ENCODE assay signal across 10 mouse cellular contexts in the genomic region with DNA sequence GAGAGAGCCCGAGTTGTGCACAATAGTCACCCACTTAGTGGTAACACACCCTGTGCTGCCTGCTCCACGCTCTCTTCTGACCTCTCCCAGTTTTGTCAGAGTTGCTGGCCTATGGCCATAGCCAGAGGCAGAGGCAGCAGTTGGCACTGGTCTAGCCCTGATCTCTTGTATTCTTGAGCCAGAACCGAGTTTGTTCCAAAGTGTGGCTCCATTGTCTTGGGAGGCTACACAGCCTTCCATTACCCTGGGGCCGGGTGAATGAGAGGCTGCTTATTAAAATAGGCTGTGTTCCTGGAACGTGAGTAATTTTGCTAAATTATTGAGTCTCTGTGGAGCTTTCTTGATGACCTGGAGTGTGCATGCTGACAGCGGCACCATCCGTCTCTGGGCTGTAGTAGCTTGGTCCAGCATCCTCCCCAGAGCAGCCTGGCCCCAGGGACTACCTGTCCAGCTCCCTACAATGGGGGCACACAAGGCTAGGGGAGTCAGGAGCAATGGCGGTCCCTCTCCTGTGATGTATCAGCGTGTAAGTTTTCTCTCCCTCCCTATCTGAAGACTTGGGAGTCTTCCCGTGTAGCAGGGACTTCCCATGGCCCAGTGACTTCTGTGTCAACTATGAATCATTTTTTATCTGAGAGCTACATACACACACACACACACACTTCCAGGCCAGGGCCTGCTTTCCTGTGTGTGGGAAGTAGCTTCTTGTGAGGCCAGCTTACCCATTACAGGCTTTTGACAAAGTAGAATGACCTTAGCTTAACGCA.
DNase-seq lines count a peak whose midpoint lies in the region; ATAC-seq and TF ChIP-seq lines count a peak whose summit lies in the region.
"Had no signal": no experiment of that assay in that cellular context is flagged by ENCODE, and none has a peak within 500 bp of the region (broad histone marks: within the 10 kb centered on the region; RNA-seq: fewer than 3 reads in every experiment).

No protein-coding gene starts in this region.

- no peaks in the 10 kb centered on the region for H3K9me3 ChIP-seq in hindbrain, embryonic 13.5 days
- H3K9me3 ChIP-seq in hindbrain, embryonic 10.5 days: no peaks in the 10 kb centered on the region
- H3K9me3 ChIP-seq: G1E had no signal

- no peak for TF ChIP-seq POLR2A in spleen, adult 2 months (IDR thresholded peaks at IDR 0.05; ENCODE audit: low read depth, low read length)

- no peaks in the 10 kb centered on the region for H3K36me3 ChIP-seq in hindbrain, embryonic 13.5 days
- no peaks in the 10 kb centered on the region for H3K36me3 ChIP-seq in hindbrain, embryonic 10.5 days
- H3K36me3 ChIP-seq in spleen, adult 2 months (ENCODE audit: control insufficient read depth, insufficient read depth, low read length): no peaks in the 10 kb centered on the region
- H3K36me3 ChIP-seq: G1E had no signal

- no peak overlapping the region for H3K9ac ChIP-seq in hindbrain, embryonic 13.5 days

- ATAC-seq in hindbrain, embryonic 13.5 days (ENCODE audit: low FRiP score): 0 out of 2 replicates have a peak, but pooled peaks have one; percentile 22

- peak; percentile 33 for DNase-seq in adrenal gland, adult 2 months
- DNase-seq in adrenal gland, postnatal 4 days (ENCODE audit: low spot score in 2 of 2): no peak
- DNase-seq in hindbrain, embryonic 10.5 days (ENCODE audit: low spot score): no peak
- DNase-seq in spleen, adult 2 months (ENCODE audit: low read depth in 1 of 2, low spot score in 2 of 2): no peak
- DNase-seq in spleen, adult 12 weeks (ENCODE audit: low spot score): no peak
- DNase-seq in embryo, embryonic 10.5 days (ENCODE audit: low spot score): no peak
- DNase-seq in left cerebral cortex, adult 9 months (ENCODE audit: low spot score in 2 of 2): no peak
- DNase-seq: gastrocnemius, postnatal 36 days had no signal

- no peak overlapping the region for H3K4me3 ChIP-seq in hindbrain, embryonic 13.5 days
- H3K4me3 ChIP-seq in hindbrain, embryonic 10.5 days: no peak overlapping the region
- no peak overlapping the region for H3K4me3 ChIP-seq in spleen, adult 2 months (ENCODE audit: extremely low read depth, insufficient read depth, insufficient read length)

- H3K27ac ChIP-seq in hindbrain, embryonic 13.5 days: 0 out of 2 replicates have a peak overlapping the region, but pooled peaks have one; percentile 15
- H3K27ac ChIP-seq in hindbrain, embryonic 10.5 days: no peak overlapping the region
- 0 out of 2 replicates have a peak overlapping the region, but pooled peaks have one; percentile 16 for H3K27ac ChIP-seq in spleen, adult 2 months (ENCODE audit: insufficient read depth, low read length)

- 58% methylated on average over 11 of the region's 11 CpGs for WGBS in hindbrain, embryonic 13.5 days
- whole genome bisulfite sequencing in hindbrain, embryonic 10.5 days: 83% methylated on average over 11 of the region's 11 CpGs
- WGBS in spleen, adult 2 months: 73% methylated on average over 11 of the region's 11 CpGs

- H3K4me1 ChIP-seq in hindbrain, embryonic 13.5 days (replicated peaks): peaks cover 49% of the 10 kb centered on the region
- H3K4me1 ChIP-seq in hindbrain, embryonic 10.5 days (replicated peaks): peaks cover 46% of the 10 kb centered on the region
- H3K4me1 ChIP-seq in spleen, adult 2 months (ENCODE audit: control insufficient read depth, insufficient read depth, insufficient read length): no peaks in the 10 kb centered on the region

- peaks cover 9% of the 10 kb centered on the region; the same call in 1 of the 2 replicates for H3K27me3 ChIP-seq in hindbrain, embryonic 13.5 days
- H3K27me3 ChIP-seq in hindbrain, embryonic 10.5 days (ENCODE audit: insufficient read depth, poor library complexity, severe bottlenecking): no peaks in the 10 kb centered on the region
- H3K27me3 ChIP-seq in spleen, adult 2 months (ENCODE audit: control insufficient read depth, insufficient read depth, low read length): no peaks in the 10 kb centered on the region

- H3K4me2 ChIP-seq in hindbrain, embryonic 13.5 days: no peak overlapping the region

- no peak for TF ChIP-seq CTCF in spleen, adult 2 months (IDR thresholded peaks at IDR 0.05; ENCODE audit: extremely low read depth, insufficient read depth, insufficient read length, insufficient replicate concordance)
